Mouse (Mus musculus) small intestine, adult 2 months (tissue): ENCODE results near the gene Gpr34.

Source experiments
- CTCF ChIP-seq: fragments of 200-500 bp; IDR thresholded peaks from 2 replicates; pipeline ENCODE4 v1.5.1; 2012; ENCODE audit warnings: low read depth, mild to moderate bottlenecking, control low read depth, inconsistent platforms, low read length, moderate library complexity, mixed read lengths; ENCODE audit not compliant: insufficient replicate concordance, insufficient read length; ENCODE audit errors: extremely low read depth
- POLR2A ChIP-seq: fragments of 200-500 bp; IDR thresholded peaks from 2 replicates; pipeline ENCODE4 v1.6.1; 2012; ENCODE audit warnings: low read depth, mild to moderate bottlenecking, control low read depth, inconsistent platforms, low read length, moderate library complexity

DNA sequence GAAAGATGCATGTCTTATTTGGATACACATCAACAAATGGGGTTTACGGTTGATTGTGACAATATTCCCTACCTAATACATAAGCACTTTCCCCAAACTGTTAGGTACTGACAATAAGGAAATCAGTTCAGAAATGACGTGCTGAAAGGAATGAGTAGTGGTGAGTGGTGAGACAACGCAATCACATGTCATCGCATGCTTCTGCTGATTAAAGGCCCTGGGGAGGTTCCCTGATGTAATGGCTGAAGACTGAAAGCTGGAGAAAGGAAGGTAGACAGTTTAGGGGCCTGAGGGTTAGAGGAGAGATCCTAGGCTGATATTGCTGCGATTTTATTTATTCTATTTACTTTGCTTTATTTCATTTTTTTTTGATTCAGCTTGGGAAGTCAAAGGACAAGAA, 20.8 kb upstream of the Gpr34 start:
- TF ChIP-seq CTCF (no peak), POLR2A (no peak)
